9 mouse cellular contexts compared by ENCODE assay signal in genomic region chr12:111143509-111144063, GRCm38 (mm10). TPM values are rescaled to one million over a fixed set of nuclear protein-coding genes. Genes with fewer than 3 reads are reported as not detected.
DNase-seq lines count a peak whose midpoint lies in the region; ATAC-seq lines count a peak whose summit lies in the region.
"Had no signal": no experiment of that assay in that cellular context is flagged by ENCODE, and none has a peak within 500 bp of the region (broad histone marks: within the 10 kb centered on the region; RNA-seq: fewer than 3 reads in every experiment).

No protein-coding gene starts in this region.

- WGBS in limb, embryonic 13.5 days: 68% methylated on average over 16 of the region's 16 CpGs

- H3K27ac ChIP-seq in limb, embryonic 13.5 days: peak overlapping the region; percentile 61; the same call in 1 of the 2 replicates

- peaks cover 27% of the 10 kb centered on the region for H3K4me1 ChIP-seq in limb, embryonic 13.5 days

- H3K27me3 ChIP-seq in limb, embryonic 13.5 days: no peaks in the 10 kb centered on the region; the same call in 1 of the 2 replicates

- H3K9me3 ChIP-seq in limb, embryonic 13.5 days: no peaks in the 10 kb centered on the region

- H3K4me3 ChIP-seq in limb, embryonic 13.5 days: no peak overlapping the region

- peak; percentile 52; the same call in 1 of the 2 replicates for ATAC-seq in limb, embryonic 13.5 days (ENCODE audit: low FRiP score, low read depth)

- peak overlapping the region; percentile 21 for H3K4me2 ChIP-seq in limb, embryonic 13.5 days (replicated peaks)

- no peaks in the 10 kb centered on the region for H3K36me3 ChIP-seq in limb, embryonic 13.5 days

- no peak overlapping the region for H3K9ac ChIP-seq in limb, embryonic 13.5 days

- peak; percentile 40 for DNase-seq in adrenal gland, postnatal 14 days
- DNase-seq in adrenal gland, adult 18-20 months (ENCODE audit: low spot score in 2 of 2): no peak
- peak; percentile 38 for DNase-seq in adipocyte (ENCODE audit: low spot score)
- peak; percentile 20 to 21 for DNase-seq in heart, adult 9 months (ENCODE audit: low spot score in 2 of 2)
- DNase-seq in embryo, embryonic 10.5 days (ENCODE audit: low spot score): no peak
- DNase-seq in thymus, postnatal 0 days (ENCODE audit: low spot score): no peak
- DNase-seq in adrenal gland, adult 8-10 months: no peak

RNA-seq across cellular contexts. Expression of gene Traf3, which starts 22.6 kb away (rescaled TPM):
- total RNA-seq in adrenal gland, postnatal 14 days (2021): 19.3 and 24.9 TPM in 2 replicates
- total RNA-seq in adrenal gland, adult 18-20 months (2021): 10 to 100 TPM; 18.8 to 23.8 TPM
- 10.5 and 11.2 TPM in 2 replicates for polyA plus RNA-seq in limb, embryonic 13.5 days (2015; fragmentation: Nextera tagmentation; extraction: Ambion mirVana)
- polyA plus RNA-seq in thymus, postnatal 0 days (2015; fragmentation: Nextera tagmentation; extraction: Ambion mirVana): 11.7 and 13.1 TPM in 2 replicates
- 10 to 100 TPM; 29.8 to 36.7 (median 34.2) TPM for total RNA-seq in adrenal gland, adult 8-10 months (2022)

RNA-seq across cellular contexts. Expression of gene 4930595D18Rik, which starts 40.7 kb away (rescaled TPM):
- not detected in 2 replicates for total RNA-seq in adrenal gland, postnatal 14 days (2021)
- total RNA-seq in adrenal gland, adult 18-20 months (2021): not detected
- not detected in 2 replicates for polyA plus RNA-seq in limb, embryonic 13.5 days (2015; fragmentation: Nextera tagmentation; extraction: Ambion mirVana)
- 0.34 TPM in 1 of 2 replicates, not detected in the other for polyA plus RNA-seq in thymus, postnatal 0 days (2015; fragmentation: Nextera tagmentation; extraction: Ambion mirVana)
- not detected for total RNA-seq in adrenal gland, adult 8-10 months (2022)
- total RNA-seq: liver, adult 2 months had no signal
- polyA plus RNA-seq: liver, adult 2 months had no signal

Comparison
In these comparisons a context has a peak if more than half of its experiments do, and no peak if none do; other contexts are left out.
1. DNase-seq: peak in adrenal gland, postnatal 14 days (single experiment), adipocyte (single experiment) and heart, adult 9 months (2 of 2); none in adrenal gland, adult 18-20 months (0 of 2), embryo, embryonic 10.5 days (single experiment), thymus, postnatal 0 days (single experiment) and adrenal gland, adult 8-10 months (single experiment).